Mouse (Mus musculus) thymus, adult 2 months (tissue): ENCODE data around the gene Khsrp.

ENCODE experiments used
- CTCF ChIP-seq: fragments of 200-500 bp; IDR thresholded peaks from 2 replicates; pipeline ENCODE4 v1.5.1; 2012; ENCODE audit warnings: mild to moderate bottlenecking, control low read depth, low read length, moderate library complexity, borderline replicate concordance; ENCODE audit not compliant: control insufficient read depth, poor library complexity, insufficient read depth; ENCODE audit errors: extremely low read depth
- POLR2A ChIP-seq: fragments of 200-500 bp; IDR thresholded peaks from 2 replicates; pipeline ENCODE4 v1.6.1; 2012; ENCODE audit warnings: mild to moderate bottlenecking, low read length, control low read depth, moderate library complexity; ENCODE audit not compliant: control insufficient read depth, poor library complexity, insufficient read depth; ENCODE audit errors: extremely low read depth

- no peak for TF ChIP-seq POLR2A
- TF ChIP-seq CTCF: no peak
These were observed 49.3 kb downstream of the Khsrp start, which contains the start of gene Acer1 for GRCm38 (mm10) chr17:56982013-56982412.
